Mouse (Mus musculus): ENCODE results near the gene Chn1. TPM values are rescaled to one million over a fixed set of nuclear protein-coding genes. Genes with fewer than 3 reads are reported as not detected.

The Chn1 gene
- total and polyA plus RNA-seq, 3 experiments = 0.30 to 1.2 (median 0.60) TPM

DNA sequence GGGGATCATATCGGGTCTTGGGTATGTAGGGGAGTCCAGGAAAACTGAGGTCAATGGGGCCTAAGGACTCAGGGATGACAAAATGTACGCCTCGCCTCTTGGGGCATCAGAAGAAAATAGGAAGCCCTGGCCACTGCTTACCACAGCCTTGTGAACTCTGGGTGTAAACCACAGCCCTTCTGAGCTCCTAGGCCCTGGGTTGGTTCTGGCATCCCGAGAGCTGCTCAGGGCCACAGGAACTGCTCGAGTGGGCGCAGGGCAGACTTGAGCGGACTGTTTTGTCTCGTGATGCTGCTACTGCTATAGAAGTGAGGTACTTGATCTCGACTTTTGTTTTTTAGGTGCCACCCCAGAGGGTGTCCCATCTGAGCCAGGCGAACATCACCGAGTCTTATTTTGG lies 177.4 kb downstream of the Chn1 start:
- no peak overlapping the region for H3K4me3 ChIP-seq (ENCODE audit: low read depth, low read length)
- ATAC-seq (ENCODE audit: extremely low read depth, insufficient number of reproducible peaks, low FRiP score, poor library complexity, severe bottlenecking) = no peak
- DNase-seq (ENCODE audit: low spot score) = no peak
- no peaks in the 10 kb centered on the region for H3K4me1 ChIP-seq (ENCODE audit: insufficient read depth, low read depth, low read length)
- H3K27me3 ChIP-seq (ENCODE audit: insufficient read depth, low read length) = no peaks in the 10 kb centered on the region
- no peaks in the 10 kb centered on the region for H3K36me3 ChIP-seq (replicated peaks)
- TF ChIP-seq GATA1 (IDR thresholded peaks at IDR 0.05; ENCODE audit: borderline replicate concordance, low read length) = no peak
- TF ChIP-seq TAL1 (conservative IDR thresholded peaks at IDR 0.05; ENCODE audit: low read depth, low read length) = no peak
- no peak for TF ChIP-seq GATA2 (IDR thresholded peaks at IDR 0.05; ENCODE audit: borderline replicate concordance, low read depth, low read length)
- TF ChIP-seq CTCF (IDR thresholded peaks at IDR 0.05; ENCODE audit: low read depth, low read length) = no peak
- TF ChIP-seq POLR2AphosphoS5 (IDR thresholded peaks at IDR 0.05; ENCODE audit: insufficient replicate concordance, low read depth, low read length) = no peak
- H3K9me3 ChIP-seq (replicated peaks) = no peaks in the 10 kb centered on the region

DNA sequence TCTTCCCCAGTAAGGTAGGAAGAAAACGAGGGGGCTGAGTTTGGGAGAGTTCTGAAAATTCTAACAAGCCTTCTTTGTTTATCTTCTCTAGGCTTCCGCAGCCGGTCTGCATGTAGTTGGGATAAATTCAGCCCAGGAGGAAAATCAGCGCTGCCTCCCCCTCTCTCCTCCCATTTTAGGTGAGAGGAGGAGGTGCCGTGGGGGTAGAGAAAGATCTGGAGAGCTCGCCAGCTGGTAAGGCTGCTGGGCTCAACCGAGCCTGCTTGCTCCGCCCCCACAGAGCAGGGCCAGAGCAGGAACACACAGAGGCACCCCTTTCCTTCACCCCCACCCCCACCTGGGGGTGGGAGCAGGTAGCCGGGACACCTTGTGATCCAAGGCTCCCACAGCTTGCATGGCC lies 178.4 kb downstream of the Chn1 start:
- no peaks in the 10 kb centered on the region for H3K27me3 ChIP-seq (ENCODE audit: insufficient read depth, low read length)
- no peak for TF ChIP-seq GATA1 (IDR thresholded peaks at IDR 0.05; ENCODE audit: borderline replicate concordance, low read length)
- TF ChIP-seq GATA2 (IDR thresholded peaks at IDR 0.05; ENCODE audit: borderline replicate concordance, low read depth, low read length) = no peak
- TF ChIP-seq CTCF (IDR thresholded peaks at IDR 0.05; ENCODE audit: low read depth, low read length) = no peak
- TF ChIP-seq TAL1 (conservative IDR thresholded peaks at IDR 0.05; ENCODE audit: low read depth, low read length) = no peak
- TF ChIP-seq POLR2AphosphoS5 (IDR thresholded peaks at IDR 0.05; ENCODE audit: insufficient replicate concordance, low read depth, low read length) = no peak
- no peaks in the 10 kb centered on the region for H3K9me3 ChIP-seq (replicated peaks)
- no peaks in the 10 kb centered on the region for H3K4me1 ChIP-seq (ENCODE audit: insufficient read depth, low read depth, low read length)
- H3K4me3 ChIP-seq (ENCODE audit: low read depth, low read length) = no peak overlapping the region
- ATAC-seq (ENCODE audit: extremely low read depth, insufficient number of reproducible peaks, low FRiP score, poor library complexity, severe bottlenecking) = no peak
- no peaks in the 10 kb centered on the region for H3K36me3 ChIP-seq (replicated peaks)
- no peak for DNase-seq (ENCODE audit: low spot score)

DNA sequence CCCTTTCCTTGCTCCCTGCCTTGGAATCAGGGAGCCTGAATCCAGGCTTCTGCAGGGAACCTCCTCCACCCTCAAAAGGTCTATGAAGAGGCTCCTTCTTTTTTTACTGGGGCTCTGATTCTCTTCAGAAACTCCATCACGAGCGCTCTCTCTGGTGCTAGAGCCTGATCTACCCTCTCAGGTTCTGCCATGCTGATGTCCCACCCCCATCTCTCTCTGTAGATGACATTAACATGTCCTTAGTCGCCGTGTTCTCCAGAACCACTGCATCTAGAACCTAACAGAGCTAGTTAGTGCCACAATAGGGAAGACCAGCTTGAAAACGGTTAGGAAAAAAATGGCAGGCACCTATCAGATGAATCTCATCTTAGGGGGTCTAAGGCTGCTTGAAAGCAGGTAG lies 178.8 kb downstream of the Chn1 start:
- DNase-seq (ENCODE audit: low spot score) = no peak
- no peaks in the 10 kb centered on the region for H3K27me3 ChIP-seq (ENCODE audit: insufficient read depth, low read length)
- no peaks in the 10 kb centered on the region for H3K36me3 ChIP-seq (replicated peaks)
- no peak for ATAC-seq (ENCODE audit: extremely low read depth, insufficient number of reproducible peaks, low FRiP score, poor library complexity, severe bottlenecking)
- no peaks in the 10 kb centered on the region for H3K9me3 ChIP-seq (replicated peaks)
- TF ChIP-seq CTCF (IDR thresholded peaks at IDR 0.05; ENCODE audit: low read depth, low read length) (no peak), POLR2AphosphoS5 (IDR thresholded peaks at IDR 0.05; ENCODE audit: insufficient replicate concordance, low read depth, low read length) (no peak), GATA1 (IDR thresholded peaks at IDR 0.05; ENCODE audit: borderline replicate concordance, low read length) (no peak)
- no peaks in the 10 kb centered on the region for H3K4me1 ChIP-seq (ENCODE audit: insufficient read depth, low read depth, low read length)
- no peak overlapping the region for H3K4me3 ChIP-seq (ENCODE audit: low read depth, low read length)

DNA sequence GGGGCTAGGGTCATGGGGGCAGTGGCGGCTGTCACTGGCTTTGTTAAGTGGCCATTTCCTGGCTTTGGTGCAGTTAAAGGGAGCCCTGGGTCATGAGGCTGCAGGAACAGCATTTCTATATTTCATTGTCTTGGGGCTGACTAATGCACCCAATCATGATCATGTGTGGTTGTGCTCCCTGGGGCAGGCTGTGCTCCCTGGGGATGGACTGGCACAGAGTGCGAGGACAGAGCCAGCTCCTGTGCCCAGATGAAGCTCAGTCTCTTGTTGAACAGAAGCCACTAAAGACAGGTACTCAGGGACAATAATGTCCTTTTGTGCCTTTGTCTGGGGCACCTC lies 182.1 kb downstream of the Chn1 start:
- ATAC-seq (ENCODE audit: extremely low read depth, insufficient number of reproducible peaks, low FRiP score, poor library complexity, severe bottlenecking) (no peak), DNase-seq (ENCODE audit: low spot score) (no peak)
- H3K36me3 ChIP-seq (replicated peaks) = no peaks in the 10 kb centered on the region
- no peaks in the 10 kb centered on the region for H3K27me3 ChIP-seq (ENCODE audit: insufficient read depth, low read length)
- no peak overlapping the region for H3K4me3 ChIP-seq (ENCODE audit: low read depth, low read length)
- no peaks in the 10 kb centered on the region for H3K9me3 ChIP-seq (replicated peaks)
- no peak for TF ChIP-seq GATA1 (IDR thresholded peaks at IDR 0.05; ENCODE audit: borderline replicate concordance, low read length)
- no peak for TF ChIP-seq POLR2AphosphoS5 (IDR thresholded peaks at IDR 0.05; ENCODE audit: insufficient replicate concordance, low read depth, low read length)
- TF ChIP-seq CTCF (IDR thresholded peaks at IDR 0.05; ENCODE audit: low read depth, low read length) = no peak
- no peak for TF ChIP-seq GATA2 (IDR thresholded peaks at IDR 0.05; ENCODE audit: borderline replicate concordance, low read depth, low read length)
- TF ChIP-seq TAL1 (conservative IDR thresholded peaks at IDR 0.05; ENCODE audit: low read depth, low read length) = no peak
- H3K4me1 ChIP-seq (ENCODE audit: insufficient read depth, low read depth, low read length) = no peaks in the 10 kb centered on the region

DNA sequence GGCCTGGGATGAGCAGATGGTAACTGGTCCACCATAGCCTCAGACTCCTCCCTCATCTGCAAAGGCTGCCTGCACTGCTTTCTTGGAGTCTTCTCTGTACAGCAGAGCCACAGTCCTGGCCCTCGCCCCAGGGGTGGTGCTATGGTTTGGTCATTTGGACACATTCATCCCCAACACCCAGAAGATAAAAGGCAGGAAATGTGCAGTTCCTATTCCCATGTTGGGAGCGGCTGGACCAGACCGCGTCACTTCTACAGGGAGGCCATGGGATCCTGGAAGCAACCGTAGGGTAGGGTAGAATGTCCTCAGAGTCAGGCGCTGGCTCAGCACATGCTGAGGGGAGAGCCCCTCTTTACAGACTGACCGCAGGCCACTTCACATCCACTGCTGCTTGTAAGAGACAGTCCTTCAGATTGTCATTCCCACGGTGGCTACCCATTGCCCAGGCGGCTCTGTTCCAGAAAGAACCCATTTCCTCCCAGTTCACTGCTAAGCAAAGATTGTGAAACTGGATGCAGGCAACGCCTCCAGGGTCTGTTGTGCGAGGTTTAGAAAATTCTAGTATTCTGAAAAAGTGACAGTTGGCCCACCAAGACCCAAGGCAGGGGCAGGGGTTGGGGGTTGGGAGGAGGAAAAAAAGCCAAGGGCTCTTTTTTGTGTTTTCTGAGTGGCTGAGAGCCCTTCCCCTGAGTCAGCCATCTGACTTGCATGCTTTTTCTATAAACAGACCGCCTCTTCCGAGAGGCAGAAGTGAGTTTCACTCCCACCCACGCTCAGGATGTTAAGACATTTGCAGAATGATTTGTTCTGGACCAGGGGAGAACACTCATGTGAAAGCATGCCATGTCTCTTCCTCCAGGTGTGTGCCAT lies 182.7 kb downstream of the Chn1 start:
- Histone ChIP-seq H3K4me1 (ENCODE audit: insufficient read depth, low read depth, low read length) (no peaks in the 10 kb centered on the region), H3K9me3 (replicated peaks) (no peaks in the 10 kb centered on the region), H3K36me3 (replicated peaks) (no peaks in the 10 kb centered on the region), H3K4me3 (ENCODE audit: low read depth, low read length) (no peak overlapping the region), H3K27me3 (ENCODE audit: insufficient read depth, low read length) (no peaks in the 10 kb centered on the region)
- DNase-seq (ENCODE audit: low spot score) = no peak
- no peak for TF ChIP-seq TAL1 (conservative IDR thresholded peaks at IDR 0.05; ENCODE audit: low read depth, low read length)
- TF ChIP-seq GATA2 (IDR thresholded peaks at IDR 0.05; ENCODE audit: borderline replicate concordance, low read depth, low read length) = no peak
- TF ChIP-seq POLR2AphosphoS5 (IDR thresholded peaks at IDR 0.05; ENCODE audit: insufficient replicate concordance, low read depth, low read length) = no peak
- no peak for TF ChIP-seq GATA1 (IDR thresholded peaks at IDR 0.05; ENCODE audit: borderline replicate concordance, low read length)
- no peak for TF ChIP-seq CTCF (IDR thresholded peaks at IDR 0.05; ENCODE audit: low read depth, low read length)
- no peak for ATAC-seq (ENCODE audit: extremely low read depth, insufficient number of reproducible peaks, low FRiP score, poor library complexity, severe bottlenecking)

DNA sequence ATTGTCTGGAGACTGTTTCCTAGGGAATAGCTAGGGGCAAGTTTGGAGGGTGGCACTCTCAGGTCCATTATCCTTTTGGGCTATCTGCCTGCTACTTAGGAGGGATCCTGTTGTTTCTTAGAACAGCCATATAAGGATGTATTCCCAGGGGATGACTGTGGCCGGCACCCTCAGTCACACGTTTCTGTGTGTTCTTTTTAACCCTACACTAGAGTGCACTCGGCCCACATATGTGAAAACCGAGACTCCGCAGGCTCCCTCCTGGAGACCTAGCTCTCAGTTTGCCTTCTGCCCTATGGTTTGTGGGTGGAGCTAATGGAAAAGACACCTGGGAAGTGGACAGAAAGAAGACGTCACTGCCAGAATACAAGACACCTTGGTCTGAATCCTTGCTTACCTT lies 183.9 kb downstream of the Chn1 start:
- no peaks in the 10 kb centered on the region; the same call in 1 of the 2 replicates for H3K27me3 ChIP-seq (ENCODE audit: insufficient read depth, low read length)
- DNase-seq (ENCODE audit: low spot score) (no peak), ATAC-seq (ENCODE audit: extremely low read depth, insufficient number of reproducible peaks, low FRiP score, poor library complexity, severe bottlenecking) (no peak)
- H3K9me3 ChIP-seq (replicated peaks) = no peaks in the 10 kb centered on the region
- H3K4me1 ChIP-seq (ENCODE audit: insufficient read depth, low read depth, low read length) = no peaks in the 10 kb centered on the region
- TF ChIP-seq GATA1 (IDR thresholded peaks at IDR 0.05; ENCODE audit: borderline replicate concordance, low read length) (no peak), CTCF (IDR thresholded peaks at IDR 0.05; ENCODE audit: low read depth, low read length) (no peak), POLR2AphosphoS5 (IDR thresholded peaks at IDR 0.05; ENCODE audit: insufficient replicate concordance, low read depth, low read length) (no peak), TAL1 (conservative IDR thresholded peaks at IDR 0.05; ENCODE audit: low read depth, low read length) (no peak)
- H3K4me3 ChIP-seq (ENCODE audit: low read depth, low read length) = no peak overlapping the region
- no peaks in the 10 kb centered on the region for H3K36me3 ChIP-seq (replicated peaks)
